Mouse (Mus musculus) G1E (cell line): ENCODE results near the gene Prune1.

Experiments
- CTCF ChIP-seq: IDR thresholded peaks from 2 replicates; pipeline ENCODE4 v1.5.1; 2012; ENCODE audit warnings: low read depth, low read length, inconsistent platforms, mixed read lengths
- GATA1 ChIP-seq: IDR thresholded peaks from 2 replicates; pipeline ENCODE4 v1.6.1; 2012; ENCODE audit warnings: borderline replicate concordance, low read length, inconsistent platforms, mixed read lengths
- POLR2AphosphoS5 ChIP-seq: IDR thresholded peaks from 2 replicates; pipeline ENCODE4 v1.6.1; 2012; ENCODE audit warnings: low read depth, low read length, inconsistent platforms; ENCODE audit not compliant: insufficient replicate concordance

GRCm38 (mm10) chr3:95281216-95282126 lies at the start of gene Prune1, which contains the start of gene Mindy1:
- TF ChIP-seq CTCF: no peak
- no peak for TF ChIP-seq GATA1
- TF ChIP-seq POLR2AphosphoS5: no peak
